Mouse (Mus musculus) liver, adult 2 months (tissue): ENCODE results near the gene Themis3. TPM values are rescaled to one million over a fixed set of nuclear protein-coding genes. Genes with fewer than 3 reads are reported as not detected.

Experiments used
- DNase-seq: peaks from one replicate; pipeline ENCODE4 v3.0.0-alpha.2; 2011; ENCODE audit warnings: low read depth, low spot score; ENCODE audit errors: extremely low read depth
- H3K27ac ChIP-seq: fragments of 200-500 bp; replicated peaks from 2 replicates; pipeline ENCODE4 v1.5.1; 2012; ENCODE audit warnings: low read depth, mild to moderate bottlenecking, control low read depth, inconsistent platforms, low read length; ENCODE audit not compliant: insufficient read depth
- H3K27me3 ChIP-seq: fragments of 200-500 bp; 2 replicates; pipeline ENCODE4 v1.6.1; 2012; ENCODE audit warnings: mild to moderate bottlenecking, moderate library complexity, low read length, inconsistent platforms; ENCODE audit not compliant: control insufficient read depth, insufficient read depth
- H3K36me3 ChIP-seq: fragments of 200-500 bp; 2 replicates; pipeline ENCODE4 v1.6.1; 2012; ENCODE audit warnings: low read length, inconsistent platforms; ENCODE audit not compliant: control insufficient read depth, insufficient read depth
- H3K4me1 ChIP-seq: fragments of 200-500 bp; 2 replicates; pipeline ENCODE4 v1.6.1; 2011; ENCODE audit warnings: low read length; ENCODE audit not compliant: control insufficient read depth, insufficient read depth
- H3K4me3 ChIP-seq: fragments of 200-500 bp; 2 replicates; pipeline ENCODE4 v1.5.1; 2011; ENCODE audit warnings: low read depth, mild to moderate bottlenecking, control low read depth, low read length, moderate library complexity; ENCODE audit not compliant: insufficient read depth
- H3K79me2 ChIP-seq: fragments of 200-500 bp; 2 replicates; pipeline ENCODE4 v1.6.1; 2012; ENCODE audit warnings: inconsistent platforms, mild to moderate bottlenecking, low read length, moderate library complexity; ENCODE audit not compliant: control insufficient read depth, insufficient read depth
- H3K9ac ChIP-seq: fragments of 200-500 bp; 2 replicates; pipeline ENCODE4 v1.6.1; 2012; ENCODE audit warnings: low read depth, mild to moderate bottlenecking, control low read depth, inconsistent platforms, low read length
- CTCF ChIP-seq: fragments of 200-500 bp; IDR thresholded peaks from 2 replicates; pipeline ENCODE4 v1.5.1; 2011; ENCODE audit warnings: low read depth, low read length, control low read depth
- POLR2A ChIP-seq: fragments of 200-500 bp; IDR thresholded peaks from 2 replicates; pipeline ENCODE4 v1.6.1; 2011; ENCODE audit warnings: low read length, control low read depth; ENCODE audit not compliant: insufficient read depth; ENCODE audit errors: extremely low read depth
- WGBS: fragments of 180-500 bp; shearing (Covaris S2); methylation state at CpG from one replicate; pipeline ENCODE4 v1.1.7; 2018; 5-methylcytosine and 5-hydroxymethylcytosine counted together
- polyA plus RNA-seq: library from polyadenylated mRNA; depleted of rRNA; stranded (reverse); fragments of >200 nt; gene quantifications from 2 replicates; pipeline ENCODE4 v1.2.3, GENCODE M21; 2012; rRNA removed
- total RNA-seq: library from RNA; depleted of rRNA; stranded (reverse); fragments of >200 nt; gene quantifications from 2 replicates; pipeline ENCODE4 v1.2.3, GENCODE M21; 2014; rRNA removed

The Themis3 gene
- not detected in 2 replicates for total RNA-seq
- polyA plus RNA-seq = not detected in 2 replicates

DNA sequence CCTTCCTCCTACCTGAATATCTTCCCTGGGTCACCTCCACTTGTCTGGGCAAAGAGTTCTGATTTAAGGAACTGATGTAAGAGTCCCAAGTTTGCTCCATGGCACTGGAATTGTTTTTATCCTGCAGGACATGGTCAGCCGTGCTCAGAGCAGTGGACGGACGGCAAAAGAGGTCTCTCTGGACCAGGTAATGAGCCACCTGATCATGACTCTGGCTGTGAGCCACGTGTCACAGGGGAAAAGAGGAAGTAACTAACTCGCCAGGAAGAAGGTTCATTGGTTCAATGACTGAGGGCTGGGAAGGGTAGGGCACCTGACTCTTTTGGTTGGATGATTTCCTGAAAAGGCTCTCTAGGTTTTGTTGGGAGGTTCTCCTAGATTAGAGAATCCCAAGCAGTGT lies at the start of gene Themis3:
Themis3 (minus strand) TSS at position 187 of the 400 bp plus-strand sequence.
- Histone ChIP-seq H3K9ac (no peak within 1 kb of the TSS), H3K4me1 (no peaks in the 10 kb centered on the region), H3K27ac (no peak within 1 kb of the TSS), H3K27me3 (0 out of 2 replicates have a peak, but pooled peaks cover 2% of the 10 kb centered on the region), H3K4me3 (no peak within 1 kb of the TSS), H3K79me2 (no peaks in the 10 kb centered on the region), H3K36me3 (no peaks in the 10 kb centered on the region)
- WGBS = 65% methylated on average over 5 of the region's 5 CpGs
- no peak for DNase-seq
- TF ChIP-seq POLR2A (no peak), CTCF (no peak)

DNA sequence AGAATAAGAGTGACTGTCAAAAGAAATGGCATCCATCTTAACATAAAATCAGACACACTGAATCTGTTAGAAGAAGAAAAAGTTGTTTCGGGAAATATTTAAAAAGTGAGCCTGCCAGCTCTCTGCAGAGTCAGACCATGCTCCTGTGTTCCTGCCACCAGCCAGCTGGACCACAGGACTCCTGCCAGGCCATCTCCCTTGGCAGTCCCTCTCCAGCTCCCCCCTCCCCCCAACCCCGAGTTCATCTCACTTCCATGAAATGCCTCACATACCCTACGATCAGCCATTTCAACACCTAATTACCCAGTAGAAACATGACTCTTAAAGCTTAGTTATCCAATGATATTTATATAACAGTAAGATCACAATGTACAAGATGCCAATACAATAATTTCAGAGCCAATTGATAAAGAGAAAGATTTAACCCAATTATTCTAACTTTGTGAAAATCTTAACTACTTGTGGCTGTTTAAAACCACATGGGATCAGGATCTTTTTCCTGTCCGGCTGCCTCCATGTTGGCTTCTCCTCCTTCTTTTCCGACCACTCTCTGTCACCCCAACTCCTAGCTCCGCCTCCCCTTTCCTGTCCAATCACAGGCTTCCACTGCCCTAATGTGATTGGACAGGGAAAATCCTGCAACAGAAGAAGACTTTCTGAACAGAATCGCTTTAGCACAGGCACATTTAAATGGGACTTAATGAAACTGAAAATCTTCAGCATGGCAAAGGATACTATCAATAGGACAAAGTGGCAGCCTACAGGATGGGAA lies 43.7 kb upstream of the Themis3 start:
- 86% methylated on average over 7 of the region's 7 CpGs for WGBS
- H3K79me2 ChIP-seq = no peaks in the 10 kb centered on the region
- H3K4me1 ChIP-seq = no peaks in the 10 kb centered on the region
- TF ChIP-seq CTCF (no peak), POLR2A (no peak)
- no peak overlapping the region for H3K4me3 ChIP-seq
- no peak overlapping the region for H3K9ac ChIP-seq
- no peaks in the 10 kb centered on the region for H3K27me3 ChIP-seq
- DNase-seq = no peak
- H3K36me3 ChIP-seq = no peaks in the 10 kb centered on the region
- H3K27ac ChIP-seq = no peak overlapping the region

DNA sequence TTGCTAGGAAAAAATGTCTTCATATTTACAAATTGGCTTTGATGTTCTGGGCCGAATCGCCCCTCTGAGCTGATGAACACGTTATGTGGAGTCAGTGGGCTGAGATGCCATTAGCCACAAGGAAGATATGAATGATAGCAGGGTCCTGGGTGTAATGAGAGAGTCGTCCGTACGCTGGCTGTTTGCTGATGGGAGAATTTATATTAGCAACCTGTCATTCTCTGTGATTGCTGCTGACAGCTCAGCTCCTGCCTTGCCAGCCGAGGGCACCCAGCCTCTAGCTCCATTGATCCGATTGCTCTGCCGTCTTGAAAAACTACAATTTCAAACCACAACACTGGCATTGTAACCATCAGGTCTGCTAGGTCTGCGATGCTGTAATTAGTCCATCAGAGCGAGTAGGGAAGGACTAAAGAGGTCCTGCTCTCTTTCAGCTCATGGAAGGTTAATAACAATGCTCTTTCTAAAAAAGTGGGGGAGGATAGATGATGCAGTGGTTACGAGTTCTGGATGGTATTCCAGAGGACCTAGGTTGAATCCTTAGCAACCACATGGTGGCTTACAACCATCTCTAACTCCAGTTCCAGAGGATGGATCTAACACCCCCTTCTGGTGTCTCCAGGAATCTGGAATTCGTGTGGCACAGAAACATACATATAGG lies 25.7 kb upstream of the Themis3 start:
- Histone ChIP-seq H3K4me3 (no peak overlapping the region), H3K9ac (no peak overlapping the region), H3K79me2 (no peaks in the 10 kb centered on the region), H3K36me3 (no peaks in the 10 kb centered on the region), H3K27me3 (no peaks in the 10 kb centered on the region), H3K27ac (no peak overlapping the region), H3K4me1 (no peaks in the 10 kb centered on the region)
- no peak for DNase-seq
- WGBS = 73% methylated on average over 13 of the region's 13 CpGs
- TF ChIP-seq POLR2A (no peak), CTCF (no peak)

DNA sequence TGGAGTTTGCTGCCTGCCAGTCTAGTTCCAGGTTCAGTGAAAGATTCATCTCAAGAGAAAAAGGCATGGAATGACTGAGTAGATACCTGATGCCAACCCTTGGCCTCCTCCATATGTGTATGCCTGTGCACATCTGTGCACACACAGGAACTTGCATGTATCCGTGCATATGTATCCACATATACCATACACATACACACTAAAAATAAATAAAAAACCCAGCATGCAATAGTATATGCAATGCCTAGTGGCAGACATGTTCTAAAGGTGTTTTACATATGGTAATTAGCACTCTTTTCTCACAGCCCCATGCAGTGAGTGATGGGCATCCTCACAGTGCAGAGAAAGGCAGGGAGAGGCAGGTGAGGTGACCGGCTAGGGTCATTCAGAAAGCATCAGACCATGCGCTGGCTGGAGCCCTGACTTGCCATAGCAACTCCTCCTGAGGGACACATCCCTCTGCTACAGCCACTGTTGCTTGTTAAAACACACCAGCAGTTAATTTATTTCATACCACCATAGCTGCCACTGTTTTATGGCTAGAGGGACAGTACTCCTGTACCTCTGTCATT lies 24.9 kb upstream of the Themis3 start:
- Histone ChIP-seq H3K4me1 (no peaks in the 10 kb centered on the region), H3K4me3 (no peak overlapping the region), H3K79me2 (no peaks in the 10 kb centered on the region), H3K27ac (no peak overlapping the region), H3K27me3 (no peaks in the 10 kb centered on the region), H3K36me3 (no peaks in the 10 kb centered on the region), H3K9ac (no peak overlapping the region)
- no peak for DNase-seq
- 84% methylated on average over 3 of the region's 3 CpGs for WGBS
- TF ChIP-seq CTCF (no peak), POLR2A (no peak)

DNA sequence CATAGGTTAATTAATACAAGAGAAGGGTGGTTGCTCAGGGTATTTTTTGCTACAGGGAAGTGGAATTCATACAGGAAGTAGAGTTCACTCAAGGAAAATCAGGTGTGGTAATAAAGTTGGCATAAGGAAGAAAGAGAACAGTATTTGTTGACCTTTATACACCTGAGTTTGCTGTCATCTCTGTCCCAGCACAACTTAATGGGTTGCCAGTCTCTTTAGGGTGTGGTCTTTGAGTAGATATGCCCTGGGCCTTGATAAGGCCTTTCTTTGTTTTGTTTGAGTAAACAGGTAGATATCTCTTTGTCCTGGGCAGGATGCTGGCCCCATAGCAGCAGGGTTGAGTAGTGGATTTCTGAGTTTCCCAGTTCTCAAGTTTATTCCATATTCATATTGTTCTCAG lies 15.6 kb upstream of the Themis3 start:
- TF ChIP-seq CTCF (no peak), POLR2A (no peak)
- Histone ChIP-seq H3K4me3 (no peak overlapping the region), H3K9ac (no peak overlapping the region), H3K4me1 (no peaks in the 10 kb centered on the region), H3K27ac (no peak overlapping the region), H3K27me3 (no peaks in the 10 kb centered on the region), H3K79me2 (no peaks in the 10 kb centered on the region), H3K36me3 (no peaks in the 10 kb centered on the region)
- DNase-seq = no peak
